Mouse (Mus musculus) neural tube, embryonic 13.5 days (tissue): Measurements from ENCODE around the gene Kptn. TPM values are rescaled to one million over a fixed set of nuclear protein-coding genes. Genes with fewer than 3 reads are reported as not detected.

Source experiments
- ATAC-seq: fragments of 200-750 bp; cut with Nextera tagmentation; 2 replicates; pipeline ENCODE4 v1.8.0; 2017; ENCODE audit warnings: low read depth, mild to moderate bottlenecking, moderate TSS enrichment, moderate library complexity
- H3K27ac ChIP-seq: fragments of 300-500 bp; sonication (generic); replicated peaks from 2 replicates; pipeline ENCODE4 v1.5.1; 2015; ENCODE audit warnings: moderate library complexity, mild to moderate bottlenecking, inconsistent platforms
- H3K27me3 ChIP-seq: fragments of 300-500 bp; sonication (generic); 2 replicates; pipeline ENCODE4 v1.6.1; 2015; ENCODE audit warnings: mild to moderate bottlenecking, inconsistent platforms
- H3K36me3 ChIP-seq: fragments of 300-500 bp; sonication (generic); 2 replicates; pipeline ENCODE4 v1.6.1; 2015; ENCODE audit warnings: mild to moderate bottlenecking, inconsistent platforms
- H3K4me1 ChIP-seq: fragments of 300-500 bp; sonication (generic); replicated peaks from 2 replicates; pipeline ENCODE4 v1.6.1; 2015; ENCODE audit warnings: inconsistent platforms
- H3K4me2 ChIP-seq: fragments of 300-500 bp; sonication (generic); 2 replicates; pipeline ENCODE4 v1.6.1; 2015; ENCODE audit warnings: inconsistent platforms, mild to moderate bottlenecking, moderate library complexity
- H3K4me3 ChIP-seq: fragments of 300-500 bp; sonication (generic); 2 replicates; pipeline ENCODE4 v1.5.1; 2015; ENCODE audit warnings: mild to moderate bottlenecking, inconsistent platforms
- H3K9ac ChIP-seq: fragments of 300-500 bp; sonication (generic); 2 replicates; pipeline ENCODE4 v1.6.1; 2015; ENCODE audit warnings: moderate library complexity, mild to moderate bottlenecking, inconsistent platforms
- H3K9me3 ChIP-seq: fragments of 300-500 bp; sonication (generic); 2 replicates; pipeline ENCODE4 v1.6.1; 2016; ENCODE audit warnings: inconsistent platforms
- WGBS: fragments of 180-500 bp; shearing (Covaris S2); methylation state at CpG from one replicate; pipeline ENCODE4 v1.1.7; 2015; 5-methylcytosine and 5-hydroxymethylcytosine counted together
- polyA plus RNA-seq: library from polyadenylated mRNA; unstranded; fragments of >200 nt; fragmentation: Nextera tagmentation; extraction: Ambion mirVana; gene quantifications from 2 replicates; pipeline ENCODE4 v1.2.1, GENCODE M21; 2015

Kptn gene
- polyA plus RNA-seq, 1 experiment from 2014 or later, result 41.4 TPM

DNA sequence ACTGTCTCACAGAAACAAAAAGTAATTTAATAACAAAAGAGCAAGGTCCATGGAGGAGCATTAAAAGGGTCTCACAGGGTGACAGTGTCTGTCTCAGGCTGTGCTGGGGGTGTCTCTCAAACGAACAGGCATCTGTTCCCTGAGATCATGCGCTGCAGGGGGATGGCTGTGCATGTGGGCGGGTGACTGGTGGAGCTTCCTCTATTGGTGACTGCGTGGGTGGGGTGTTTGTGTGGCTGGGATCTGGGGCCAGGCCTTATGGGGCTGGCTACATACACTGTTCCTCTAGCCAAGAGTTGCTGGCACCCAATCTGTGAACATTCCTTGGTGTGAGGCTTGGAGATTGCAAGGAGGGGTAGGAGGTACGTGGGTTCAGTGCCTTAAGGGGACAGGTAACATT, 29.5 kb downstream of the Kptn start:
- Histone ChIP-seq H3K27ac (no peak overlapping the region), H3K36me3 (peaks cover 38% of the 10 kb centered on the region), H3K4me3 (no peak overlapping the region), H3K9ac (no peak overlapping the region), H3K4me1 (peaks cover 22% of the 10 kb centered on the region), H3K9me3 (no peaks in the 10 kb centered on the region), H3K4me2 (no peak overlapping the region), H3K27me3 (no peaks in the 10 kb centered on the region)
- no peak for ATAC-seq
- 56% methylated on average over 5 of the region's 5 CpGs for WGBS

- Histone ChIP-seq H3K4me1 (peaks cover 22% of the 10 kb centered on the region), H3K27me3 (no peaks in the 10 kb centered on the region), H3K9ac (no peak overlapping the region), H3K4me3 (no peak overlapping the region), H3K4me2 (no peak overlapping the region), H3K36me3 (peaks cover 39% of the 10 kb centered on the region), H3K9me3 (no peaks in the 10 kb centered on the region), H3K27ac (no peak overlapping the region)
- WGBS, result 77% methylated on average over 9 of the region's 9 CpGs
- no peak for ATAC-seq
These were observed 30.8 kb downstream of the Kptn start for GRCm38 (mm10) chr7:16150191-16151145.

DNA sequence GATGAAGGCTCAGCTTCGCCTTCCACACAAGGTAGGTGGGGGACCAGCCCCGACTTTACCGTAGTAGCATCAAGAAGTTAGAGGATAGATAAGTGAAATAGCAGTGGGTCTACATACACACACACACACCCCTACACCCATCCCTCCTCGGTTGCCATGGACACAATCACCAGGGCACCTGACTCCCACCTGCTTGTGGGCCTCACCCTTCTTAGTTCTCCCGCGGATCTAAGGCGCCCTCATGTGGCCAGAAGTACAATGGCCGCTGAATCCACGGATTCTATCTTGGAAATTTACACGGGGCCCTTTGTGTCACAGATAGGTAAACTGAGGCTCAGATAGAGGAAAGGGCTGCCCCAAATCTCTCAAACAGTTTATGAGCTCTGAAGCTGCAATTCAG, 33.8 kb downstream of the Kptn start:
- Histone ChIP-seq H3K4me1 (peaks cover 6% of the 10 kb centered on the region), H3K9ac (no peak overlapping the region), H3K4me2 (no peak overlapping the region), H3K9me3 (no peaks in the 10 kb centered on the region), H3K4me3 (no peak overlapping the region), H3K27me3 (peaks cover 7% of the 10 kb centered on the region), H3K27ac (no peak overlapping the region), H3K36me3 (peaks cover 42% of the 10 kb centered on the region)
- peak; percentile 79 for ATAC-seq
- WGBS, result 16% methylated on average over 10 of the region's 10 CpGs

GRCm38 (mm10) chr7:16155132-16155872, 35.6 kb downstream of the Kptn start:
- ATAC-seq, result no peak
- H3K4me2 ChIP-seq, result no peak overlapping the region
- WGBS, result 84% methylated on average over 9 of the region's 9 CpGs
- H3K4me3 ChIP-seq, result no peak overlapping the region
- H3K9me3 ChIP-seq, result no peaks in the 10 kb centered on the region
- peaks cover 8% of the 10 kb centered on the region for H3K27me3 ChIP-seq
- no peak overlapping the region for H3K27ac ChIP-seq
- H3K9ac ChIP-seq, result 0 out of 2 replicates have a peak overlapping the region, but pooled peaks have one; percentile 22
- peaks cover 15% of the 10 kb centered on the region for H3K4me1 ChIP-seq
- H3K36me3 ChIP-seq, result peaks cover 37% of the 10 kb centered on the region

DNA sequence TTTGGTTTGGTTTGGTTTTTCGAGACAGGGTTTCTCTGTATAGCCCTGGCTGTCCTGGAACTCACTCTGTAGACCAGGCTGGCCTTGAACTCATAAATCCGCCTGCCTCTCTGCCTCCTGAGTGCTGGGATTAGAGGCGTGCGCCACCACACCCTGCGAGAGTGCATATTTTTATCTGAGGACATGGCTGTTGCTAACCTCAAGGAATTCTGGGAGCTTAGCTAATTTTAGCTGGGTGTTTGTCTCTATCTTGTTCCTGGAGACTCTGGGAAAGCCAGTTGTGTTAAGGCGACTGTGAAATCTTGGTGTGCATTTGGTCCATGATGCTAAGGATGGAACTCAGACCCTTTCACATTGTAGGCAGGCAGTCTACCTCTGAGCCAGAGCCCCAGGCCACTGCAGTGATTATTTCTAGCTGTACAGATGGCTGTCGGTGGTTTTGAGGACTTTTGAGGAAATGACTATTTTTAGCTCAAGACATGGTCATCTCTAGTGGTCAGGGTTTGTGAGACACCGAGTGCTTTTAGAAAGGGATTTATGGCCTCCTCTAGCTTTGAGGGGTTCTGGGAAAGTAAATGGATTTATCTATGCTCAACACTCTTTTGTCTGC, 36.5 kb downstream of the Kptn start:
- Histone ChIP-seq H3K9ac (no peak overlapping the region), H3K9me3 (no peaks in the 10 kb centered on the region), H3K4me2 (no peak overlapping the region), H3K27ac (no peak overlapping the region), H3K4me3 (no peak overlapping the region), H3K27me3 (peaks cover 8% of the 10 kb centered on the region), H3K4me1 (peaks cover 15% of the 10 kb centered on the region), H3K36me3 (peaks cover 29% of the 10 kb centered on the region)
- 76% methylated on average over 8 of the region's 8 CpGs for WGBS
- ATAC-seq, result no peak

- Histone ChIP-seq H3K36me3 (peaks cover 25% of the 10 kb centered on the region), H3K4me2 (peak overlapping the region; percentile 30), H3K9me3 (no peaks in the 10 kb centered on the region), H3K4me1 (peaks cover 15% of the 10 kb centered on the region), H3K4me3 (no peak overlapping the region), H3K27ac (no peak overlapping the region), H3K27me3 (peaks cover 8% of the 10 kb centered on the region), H3K9ac (peak overlapping the region; percentile 41; the same call in 1 of the 2 replicates)
- ATAC-seq, result no peak
- 11% methylated on average over 39 of the region's 39 CpGs for WGBS
These were observed 39.0 kb downstream of the Kptn start for GRCm38 (mm10) chr7:16158735-16159134.

- no peak for ATAC-seq
- no peak overlapping the region for H3K27ac ChIP-seq
- H3K27me3 ChIP-seq, result peaks cover 8% of the 10 kb centered on the region
- WGBS, result 73% methylated on average over 3 of the region's 3 CpGs
- H3K4me2 ChIP-seq, result no peak overlapping the region
- no peak overlapping the region for H3K4me3 ChIP-seq
- no peak overlapping the region for H3K9ac ChIP-seq
- peaks cover 12% of the 10 kb centered on the region for H3K36me3 ChIP-seq
- no peaks in the 10 kb centered on the region for H3K9me3 ChIP-seq
- H3K4me1 ChIP-seq, result peaks cover 15% of the 10 kb centered on the region
These were observed 41.0 kb downstream of the Kptn start for GRCm38 (mm10) chr7:16160702-16161101.

DNA sequence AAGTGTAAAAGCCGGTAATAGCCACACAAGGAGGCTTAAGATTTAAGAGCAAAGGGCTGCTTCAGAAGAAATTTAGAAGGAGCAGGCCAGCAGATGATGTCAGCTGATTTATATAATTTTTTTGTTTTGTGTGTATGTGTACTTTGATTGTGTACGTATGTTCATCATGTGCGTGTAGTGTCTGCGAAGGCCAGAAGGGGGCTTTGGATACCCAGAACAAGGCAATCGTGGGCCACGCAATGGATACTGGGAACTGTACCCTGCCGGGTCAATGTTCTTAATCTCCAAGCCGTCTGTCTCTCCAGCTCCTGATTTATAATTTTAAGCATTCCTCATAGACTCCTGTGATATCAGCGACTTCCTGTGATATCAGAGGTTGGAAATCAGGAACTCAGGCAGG, 41.6 kb downstream of the Kptn start:
- peaks cover 15% of the 10 kb centered on the region for H3K4me1 ChIP-seq
- no peaks in the 10 kb centered on the region for H3K9me3 ChIP-seq
- H3K9ac ChIP-seq, result no peak overlapping the region
- 91% methylated on average over 9 of the region's 9 CpGs for WGBS
- H3K36me3 ChIP-seq, result peaks cover 12% of the 10 kb centered on the region
- H3K27ac ChIP-seq, result no peak overlapping the region
- ATAC-seq, result no peak
- H3K4me2 ChIP-seq, result no peak overlapping the region
- H3K27me3 ChIP-seq, result peaks cover 8% of the 10 kb centered on the region
- no peak overlapping the region for H3K4me3 ChIP-seq

DNA sequence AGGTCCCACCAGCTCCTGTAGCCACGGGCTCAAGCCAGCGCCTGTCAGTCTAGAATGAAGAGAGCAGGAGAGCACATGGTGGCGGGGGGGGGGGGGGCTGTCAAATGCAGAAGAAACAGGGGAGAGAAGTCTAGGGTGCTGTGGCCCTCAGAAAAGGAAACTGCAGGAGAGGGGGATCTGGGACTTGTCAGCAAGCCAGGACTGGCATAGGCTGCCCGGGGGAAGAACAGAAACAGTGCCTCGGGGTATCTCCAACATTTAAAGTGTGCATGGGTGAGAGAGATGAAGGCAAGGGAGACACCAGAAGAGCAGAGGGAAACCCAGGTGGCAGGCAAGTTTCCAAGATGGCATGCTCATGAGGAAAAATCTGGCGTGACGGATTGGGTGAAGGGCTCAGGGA, 42.3 kb downstream of the Kptn start:
- 74% methylated on average over 6 of the region's 7 CpGs for WGBS
- Histone ChIP-seq H3K36me3 (peaks cover 6% of the 10 kb centered on the region), H3K9me3 (no peaks in the 10 kb centered on the region), H3K9ac (no peak overlapping the region), H3K27ac (no peak overlapping the region), H3K27me3 (peaks cover 8% of the 10 kb centered on the region), H3K4me1 (peaks cover 15% of the 10 kb centered on the region), H3K4me3 (no peak overlapping the region), H3K4me2 (no peak overlapping the region)
- ATAC-seq, result no peak

- Histone ChIP-seq H3K4me3 (no peak overlapping the region), H3K9me3 (peaks cover 11% of the 10 kb centered on the region), H3K27me3 (no peaks in the 10 kb centered on the region), H3K9ac (peak overlapping the region; percentile 31; the same call in 1 of the 2 replicates), H3K4me1 (peaks cover 49% of the 10 kb centered on the region), H3K36me3 (0 out of 2 replicates have a peak, but pooled peaks cover 2% of the 10 kb centered on the region), H3K4me2 (0 out of 2 replicates have a peak overlapping the region, but pooled peaks have one; percentile 13), H3K27ac (peak overlapping the region; percentile 93)
- WGBS, result 0% methylated on average over 1 of the region's 1 CpGs
- ATAC-seq, result peak; percentile 38
These were observed 52.5 kb downstream of the Kptn start for GRCm38 (mm10) chr7:16172141-16172581.

GRCm38 (mm10) chr7:16172586-16173140, 53.0 kb downstream of the Kptn start:
- Histone ChIP-seq H3K36me3 (peaks cover 7% of the 10 kb centered on the region; the same call in 1 of the 2 replicates), H3K4me2 (peak overlapping the region; percentile 79), H3K9ac (peak overlapping the region; percentile 31), H3K27ac (peak overlapping the region; percentile 93), H3K4me3 (no peak overlapping the region), H3K9me3 (peaks cover 6% of the 10 kb centered on the region), H3K4me1 (peaks cover 54% of the 10 kb centered on the region), H3K27me3 (no peaks in the 10 kb centered on the region)
- 0% methylated on average over 1 of the region's 1 CpGs for WGBS
- peak; percentile 29 for ATAC-seq
